Mouse (Mus musculus) spleen, adult 2 months (tissue): ENCODE measurements around the gene Cdk5rap1. TPM values are rescaled to one million over a fixed set of nuclear protein-coding genes. Genes with fewer than 3 reads are reported as not detected.

Source experiments
- DNase-seq, 2 experiments: peaks; one replicate each; pipeline versions ENCODE4 v3.0.0 to v3.0.0-alpha.2; 2012 to 2021; ENCODE audit warnings: low spot score in 2 of 2, low read depth in 1 of 2
- H3K27ac ChIP-seq: fragments of 200-500 bp; 2 replicates; pipeline ENCODE4 v1.5.1; 2012; ENCODE audit warnings: low read length, inconsistent platforms; ENCODE audit not compliant: insufficient read depth
- H3K27me3 ChIP-seq: fragments of 200-500 bp; 2 replicates; pipeline ENCODE4 v1.6.1; 2012; ENCODE audit warnings: mild to moderate bottlenecking, moderate library complexity, low read length, inconsistent platforms; ENCODE audit not compliant: control insufficient read depth, insufficient read depth
- H3K36me3 ChIP-seq: fragments of 200-500 bp; 2 replicates; pipeline ENCODE4 v1.6.1; 2012; ENCODE audit warnings: mild to moderate bottlenecking, low read length, inconsistent platforms; ENCODE audit not compliant: control insufficient read depth, insufficient read depth
- H3K4me1 ChIP-seq: fragments of 200-500 bp; 2 replicates; pipeline ENCODE4 v1.6.1; 2011; ENCODE audit warnings: inconsistent platforms; ENCODE audit not compliant: control insufficient read depth, insufficient read depth, insufficient read length
- H3K4me3 ChIP-seq: fragments of 200-500 bp; 2 replicates; pipeline ENCODE4 v1.5.1; 2011; ENCODE audit warnings: mild to moderate bottlenecking, inconsistent platforms; ENCODE audit not compliant: insufficient read depth, insufficient read length; ENCODE audit errors: extremely low read depth
- CTCF ChIP-seq: fragments of 200-500 bp; IDR thresholded peaks from 2 replicates; pipeline ENCODE4 v1.5.1; 2011; ENCODE audit warnings: mild to moderate bottlenecking, inconsistent platforms; ENCODE audit not compliant: insufficient read depth, insufficient read length, insufficient replicate concordance; ENCODE audit errors: extremely low read depth
- POLR2A ChIP-seq: fragments of 200-500 bp; IDR thresholded peaks from 2 replicates; pipeline ENCODE4 v1.6.1; 2011; ENCODE audit warnings: low read depth, low read length, inconsistent platforms
- WGBS: fragments of 180-500 bp; shearing (Covaris S2); methylation state at CpG from one replicate; pipeline ENCODE4 v1.1.7; 2018; 5-methylcytosine and 5-hydroxymethylcytosine counted together
- polyA plus RNA-seq: library from polyadenylated mRNA; depleted of rRNA; stranded (reverse); fragments of >200 nt; gene quantifications from 2 replicates; pipeline ENCODE4 v1.2.3, GENCODE M21; 2012; rRNA removed

Gene Cdk5rap1
- polyA plus RNA-seq: 6.9 and 8.3 TPM in 2 replicates

- peak within 1 kb of the TSS; percentile 85 for H3K27ac ChIP-seq
- no peak for DNase-seq
- H3K4me3 ChIP-seq: peak within 1 kb of the TSS; percentile 99
- H3K36me3 ChIP-seq: no peaks in the 10 kb centered on the region
- WGBS: 23% methylated on average over 9 of the region's 9 CpGs
- H3K27me3 ChIP-seq: no peaks in the 10 kb centered on the region
- no peak for TF ChIP-seq POLR2A
- TF ChIP-seq CTCF: no peak
- H3K4me1 ChIP-seq: peaks cover 3% of the 10 kb centered on the region; the same call in 1 of the 2 replicates
Measured at GRCm38 (mm10) chr2:154372842-154373500, at the start of gene Cdk5rap1. TSS of gene Cdk5rap1 (minus strand) at chr2:154373010.

- H3K27me3 ChIP-seq: no peaks in the 10 kb centered on the region
- 80% methylated on average over 5 of the region's 5 CpGs for WGBS
- H3K4me1 ChIP-seq: no peaks in the 10 kb centered on the region
- no peak for DNase-seq
- H3K27ac ChIP-seq: no peak overlapping the region
- H3K36me3 ChIP-seq: no peaks in the 10 kb centered on the region
- TF ChIP-seq CTCF: no peak
- no peak for TF ChIP-seq POLR2A
- no peak overlapping the region for H3K4me3 ChIP-seq
Measured at GRCm38 (mm10) chr2:154422181-154422580, 49.4 kb upstream of the Cdk5rap1 start.

- TF ChIP-seq POLR2A (no peak), CTCF (no peak)
- Histone ChIP-seq H3K36me3 (no peaks in the 10 kb centered on the region), H3K27me3 (no peaks in the 10 kb centered on the region), H3K27ac (no peak overlapping the region), H3K4me1 (no peaks in the 10 kb centered on the region), H3K4me3 (no peak overlapping the region)
- DNase-seq: no peak
- WGBS: 88% methylated on average over 7 of the region's 7 CpGs
Measured at GRCm38 (mm10) chr2:154420942-154421731, 48.3 kb upstream of the Cdk5rap1 start.

GRCm38 (mm10) chr2:154419631-154420515, 47.1 kb upstream of the Cdk5rap1 start:
- Histone ChIP-seq H3K4me1 (no peaks in the 10 kb centered on the region), H3K27me3 (no peaks in the 10 kb centered on the region), H3K27ac (no peak overlapping the region), H3K4me3 (no peak overlapping the region), H3K36me3 (no peaks in the 10 kb centered on the region)
- TF ChIP-seq CTCF: no peak
- DNase-seq: no peak
- WGBS: 90% methylated on average over 9 of the region's 9 CpGs

- no peak overlapping the region for H3K27ac ChIP-seq
- H3K36me3 ChIP-seq: no peaks in the 10 kb centered on the region
- TF ChIP-seq POLR2A (no peak), CTCF (no peak)
- H3K4me1 ChIP-seq: no peaks in the 10 kb centered on the region
- H3K4me3 ChIP-seq: no peak overlapping the region
- DNase-seq: no peak
- no peaks in the 10 kb centered on the region for H3K27me3 ChIP-seq
- WGBS: 93% methylated on average over 7 of the region's 7 CpGs
Measured at GRCm38 (mm10) chr2:154418001-154418400, 45.2 kb upstream of the Cdk5rap1 start.

GRCm38 (mm10) chr2:154417107-154417506, 44.3 kb upstream of the Cdk5rap1 start:
- no peaks in the 10 kb centered on the region for H3K4me1 ChIP-seq
- TF ChIP-seq POLR2A (no peak), CTCF (peak; percentile 65; the same call in 1 of the 2 replicates)
- no peak overlapping the region for H3K27ac ChIP-seq
- peak in 1 of 2 experiments; percentile 62 for DNase-seq
- 48% methylated on average over 3 of the region's 3 CpGs for WGBS
- no peaks in the 10 kb centered on the region for H3K27me3 ChIP-seq
- H3K4me3 ChIP-seq: no peak overlapping the region
- H3K36me3 ChIP-seq: no peaks in the 10 kb centered on the region
